Mouse (Mus musculus): ENCODE results near the gene Troap. TPM values are rescaled to one million over a fixed set of nuclear protein-coding genes. Genes with fewer than 3 reads are reported as not detected.
"Not testable (repeated sequence)": the region's sequence is repeated elsewhere in the genome, so short reads cannot be mapped to it uniquely, and the experiment has no call there.

Troap gene
- polyA plus RNA-seq, 1 experiment from 2014 or later: 23.3 TPM

- Histone ChIP-seq H3K4me3 (ENCODE audit: low read depth, low read length) (no peak overlapping the region), H3K4me2 (ENCODE audit: low read depth) (no peak overlapping the region)
- DNase-seq (ENCODE audit: low spot score): peak; percentile 44
These were observed 21.0 kb upstream of the Troap start for GRCm38 (mm10) chr15:99053373-99053772.

GRCm38 (mm10) chr15:99055040-99055439 is 19.3 kb upstream of the Troap start, which contains the start of gene Prph:
Gene Prph, plus strand, starts transcription at chr15:99055174.
- under 1% methylated on average over 29 of the region's 30 CpGs for WGBS
- H3K27me3 ChIP-seq (ENCODE audit: control insufficient read depth, insufficient read depth, low read length): peaks cover 65% of the 10 kb centered on the region
- H3K4me2 ChIP-seq (ENCODE audit: low read depth): peak within 1 kb of the TSS; percentile 41
- peak within 1 kb of the TSS; percentile 25 for H3K4me3 ChIP-seq (ENCODE audit: low read depth, low read length)
- H3K9ac ChIP-seq (ENCODE audit: low read length): peak within 1 kb of the TSS; percentile 27; the same call in 1 of the 2 replicates
- 0 out of 2 replicates have a peak, but pooled peaks cover 6% of the 10 kb centered on the region for H3K4me1 ChIP-seq (ENCODE audit: control insufficient read depth, insufficient read depth, low read length)
- H3K9me3 ChIP-seq (ENCODE audit: control insufficient read depth, low read length): no peaks in the 10 kb centered on the region
- no peak for ATAC-seq (ENCODE audit: insufficient read depth, low FRiP score, low TSS enrichment)
- H3K36me3 ChIP-seq (ENCODE audit: control insufficient read depth, insufficient read depth, low read length): no peaks in the 10 kb centered on the region
- DNase-seq (ENCODE audit: low spot score): no peak
- H3K27ac ChIP-seq (ENCODE audit: low read depth, low read length): no peak within 1 kb of the TSS

More at GRCm38 (mm10) chr15:99053373-99053772, 21.0 kb upstream of the Troap start:
- no peak for ATAC-seq (ENCODE audit: insufficient read depth, low FRiP score, low TSS enrichment)
- Histone ChIP-seq H3K9me3 (ENCODE audit: control insufficient read depth, low read length) (no peaks in the 10 kb centered on the region), H3K36me3 (ENCODE audit: control insufficient read depth, insufficient read depth, low read length) (no peaks in the 10 kb centered on the region), H3K27me3 (ENCODE audit: control insufficient read depth, insufficient read depth, low read length) (peaks cover 58% of the 10 kb centered on the region), H3K4me1 (ENCODE audit: control insufficient read depth, insufficient read depth, low read length) (0 out of 2 replicates have a peak, but pooled peaks cover 6% of the 10 kb centered on the region), H3K9ac (ENCODE audit: low read length) (no peak overlapping the region), H3K27ac (ENCODE audit: low read depth, low read length) (no peak overlapping the region)
- WGBS: 3% methylated on average over 9 of the region's 9 CpGs

- DNase-seq (ENCODE audit: low spot score) (peak; percentile 55), ATAC-seq (ENCODE audit: insufficient read depth, low FRiP score, low TSS enrichment) (no peak; the same call in 1 of the 2 replicates)
- Histone ChIP-seq H3K27ac (ENCODE audit: low read depth, low read length) (no peak overlapping the region), H3K27me3 (ENCODE audit: control insufficient read depth, insufficient read depth, low read length) (peaks cover 65% of the 10 kb centered on the region), H3K9me3 (ENCODE audit: control insufficient read depth, low read length) (no peaks in the 10 kb centered on the region), H3K9ac (ENCODE audit: low read length) (peak overlapping the region; percentile 27; the same call in 1 of the 2 replicates), H3K4me2 (ENCODE audit: low read depth) (peak overlapping the region; percentile 41), H3K4me3 (ENCODE audit: low read depth, low read length) (peak overlapping the region; percentile 25), H3K36me3 (ENCODE audit: control insufficient read depth, insufficient read depth, low read length) (no peaks in the 10 kb centered on the region), H3K4me1 (ENCODE audit: control insufficient read depth, insufficient read depth, low read length) (0 out of 2 replicates have a peak, but pooled peaks cover 6% of the 10 kb centered on the region)
- under 1% methylated on average over 20 of the region's 37 CpGs for WGBS
These were observed 18.8 kb upstream of the Troap start for GRCm38 (mm10) chr15:99055511-99055961.

GRCm38 (mm10) chr15:99056332-99056731 is 18.0 kb upstream of the Troap start:
- 6% methylated on average over 14 of the region's 14 CpGs for WGBS
- Histone ChIP-seq H3K36me3 (ENCODE audit: control insufficient read depth, insufficient read depth, low read length) (no peaks in the 10 kb centered on the region), H3K4me2 (ENCODE audit: low read depth) (no peak overlapping the region), H3K4me3 (ENCODE audit: low read depth, low read length) (peak overlapping the region; percentile 3; the same call in 1 of the 2 replicates), H3K27ac (ENCODE audit: low read depth, low read length) (no peak overlapping the region), H3K4me1 (ENCODE audit: control insufficient read depth, insufficient read depth, low read length) (0 out of 2 replicates have a peak, but pooled peaks cover 6% of the 10 kb centered on the region), H3K9ac (ENCODE audit: low read length) (no peak overlapping the region), H3K27me3 (ENCODE audit: control insufficient read depth, insufficient read depth, low read length) (peaks cover 65% of the 10 kb centered on the region), H3K9me3 (ENCODE audit: control insufficient read depth, low read length) (no peaks in the 10 kb centered on the region)
- DNase-seq (ENCODE audit: low spot score): peak; percentile 44
- no peak for ATAC-seq (ENCODE audit: insufficient read depth, low FRiP score, low TSS enrichment)

GRCm38 (mm10) chr15:99065557-99066165 is 8.7 kb upstream of the Troap start:
- WGBS: 84% methylated on average over 12 of the region's 12 CpGs

GRCm38 (mm10) chr15:99071988-99072387 is 2.4 kb upstream of the Troap start:
- Histone ChIP-seq H3K27ac (ENCODE audit: low read depth, low read length) (no peak overlapping the region), H3K27me3 (ENCODE audit: control insufficient read depth, insufficient read depth, low read length) (no peaks in the 10 kb centered on the region), H3K4me2 (ENCODE audit: low read depth) (no peak overlapping the region), H3K9ac (ENCODE audit: low read length) (no peak overlapping the region), H3K4me1 (ENCODE audit: control insufficient read depth, insufficient read depth, low read length) (peaks cover 11% of the 10 kb centered on the region), H3K36me3 (ENCODE audit: control insufficient read depth, insufficient read depth, low read length) (no peaks in the 10 kb centered on the region), H3K4me3 (ENCODE audit: low read depth, low read length) (no peak overlapping the region), H3K9me3 (ENCODE audit: control insufficient read depth, low read length) (no peaks in the 10 kb centered on the region)
- no peak for ATAC-seq (ENCODE audit: insufficient read depth, low FRiP score, low TSS enrichment)
- 79% methylated on average over 1 of the region's 1 CpGs for WGBS
- DNase-seq (ENCODE audit: low spot score): no peak

More at GRCm38 (mm10) chr15:99065557-99066165, 8.7 kb upstream of the Troap start:
- Histone ChIP-seq H3K4me2 (ENCODE audit: low read depth) (no peak overlapping the region), H3K36me3 (ENCODE audit: control insufficient read depth, insufficient read depth, low read length) (no peaks in the 10 kb centered on the region), H3K9ac (ENCODE audit: low read length) (no peak overlapping the region), H3K27me3 (ENCODE audit: control insufficient read depth, insufficient read depth, low read length) (no peaks in the 10 kb centered on the region), H3K4me1 (ENCODE audit: control insufficient read depth, insufficient read depth, low read length) (no peaks in the 10 kb centered on the region), H3K4me3 (ENCODE audit: low read depth, low read length) (no peak overlapping the region), H3K27ac (ENCODE audit: low read depth, low read length) (no peak overlapping the region), H3K9me3 (ENCODE audit: control insufficient read depth, low read length) (no peaks in the 10 kb centered on the region)
- ATAC-seq (ENCODE audit: insufficient read depth, low FRiP score, low TSS enrichment): no peak
- DNase-seq (ENCODE audit: low spot score): no peak

GRCm38 (mm10) chr15:99074600-99075333 is 392 bp downstream of the Troap start:
- DNase-seq (ENCODE audit: low spot score) (peak; percentile 97), ATAC-seq (ENCODE audit: insufficient read depth, low FRiP score, low TSS enrichment) (peak; percentile 95)
- Histone ChIP-seq H3K9ac (ENCODE audit: low read length) (peak overlapping the region; percentile 68), H3K27ac (ENCODE audit: low read depth, low read length) (peak overlapping the region; percentile 97), H3K36me3 (ENCODE audit: control insufficient read depth, insufficient read depth, low read length) (no peaks in the 10 kb centered on the region), H3K4me3 (ENCODE audit: low read depth, low read length) (peak overlapping the region; percentile 64), H3K4me1 (ENCODE audit: control insufficient read depth, insufficient read depth, low read length) (peaks cover 11% of the 10 kb centered on the region), H3K27me3 (ENCODE audit: control insufficient read depth, insufficient read depth, low read length) (no peaks in the 10 kb centered on the region), H3K9me3 (ENCODE audit: control insufficient read depth, low read length) (no peaks in the 10 kb centered on the region), H3K4me2 (ENCODE audit: low read depth) (peak overlapping the region; percentile 79)
- WGBS: under 1% methylated on average over 44 of the region's 44 CpGs

GRCm38 (mm10) chr15:99076011-99076410 is 1.6 kb downstream of the Troap start:
- Histone ChIP-seq H3K4me2 (ENCODE audit: low read depth) (peak overlapping the region; percentile 75), H3K4me1 (ENCODE audit: control insufficient read depth, insufficient read depth, low read length) (peaks cover 11% of the 10 kb centered on the region)
- not testable (repeated sequence) for H3K36me3 ChIP-seq (ENCODE audit: control insufficient read depth, insufficient read depth, low read length); DNase-seq (ENCODE audit: low spot score); H3K27ac ChIP-seq (ENCODE audit: low read depth, low read length); H3K9me3 ChIP-seq (ENCODE audit: control insufficient read depth, low read length); H3K9ac ChIP-seq (ENCODE audit: low read length); H3K4me3 ChIP-seq (ENCODE audit: low read depth, low read length); ATAC-seq (ENCODE audit: insufficient read depth, low FRiP score, low TSS enrichment); H3K27me3 ChIP-seq (ENCODE audit: control insufficient read depth, insufficient read depth, low read length)
- WGBS: 98% methylated on average over 3 of the region's 3 CpGs
